Mouse (Mus musculus): ENCODE measurements at regions not wholly inside any gene's neighbourhood (a gene's known extent, or its start where the extent isn't known, plus 50 kb on each side); places are given as distances from the start of the nearest gene placed in this dataset.
"Not testable (repeated sequence)": the region's sequence is repeated elsewhere in the genome, so short reads cannot be mapped to it uniquely, and the experiment has no call there.

- H3K4me1 ChIP-seq (ENCODE audit: control insufficient read depth, insufficient read depth, low read length): no peaks in the 10 kb centered on the region
- no peaks in the 10 kb centered on the region for H3K9me3 ChIP-seq (ENCODE audit: control insufficient read depth, low read depth, low read length)
- no peak overlapping the region for H3K4me3 ChIP-seq (ENCODE audit: low read depth, low read length)
- no peak overlapping the region for H3K27ac ChIP-seq (ENCODE audit: low read length)
- no peaks in the 10 kb centered on the region for H3K36me3 ChIP-seq (ENCODE audit: control insufficient read depth, insufficient read depth, low read length)
- H3K27me3 ChIP-seq (ENCODE audit: control insufficient read depth, insufficient read depth, low read length): no peaks in the 10 kb centered on the region
- 66% methylated on average over 1 of the region's 1 CpGs for WGBS
- no peak for ATAC-seq (ENCODE audit: insufficient number of reproducible peaks, insufficient read depth, low FRiP score, low read depth)
- no peak overlapping the region for H3K4me2 ChIP-seq (replicated peaks; ENCODE audit: low read depth, low read length)
- no peak overlapping the region for H3K9ac ChIP-seq (replicated peaks; ENCODE audit: low read depth, low read length)
These were observed 178.8 kb upstream of the Mamld1 start for GRCm38 (mm10) chrX:70871209-70871608.

GRCm38 (mm10) chrX:70881326-70881725 is 168.7 kb upstream of the Mamld1 start:
- no peak overlapping the region for H3K27ac ChIP-seq (ENCODE audit: low read length)
- no peaks in the 10 kb centered on the region for H3K4me1 ChIP-seq (ENCODE audit: control insufficient read depth, insufficient read depth, low read length)
- no peak overlapping the region for H3K4me2 ChIP-seq (replicated peaks; ENCODE audit: low read depth, low read length)
- no peak for ATAC-seq (ENCODE audit: insufficient number of reproducible peaks, insufficient read depth, low FRiP score, low read depth)
- WGBS: 86% methylated on average over 2 of the region's 2 CpGs
- no peaks in the 10 kb centered on the region for H3K9me3 ChIP-seq (ENCODE audit: control insufficient read depth, low read depth, low read length)
- no peak overlapping the region for H3K9ac ChIP-seq (replicated peaks; ENCODE audit: low read depth, low read length)
- no peak overlapping the region for H3K4me3 ChIP-seq (ENCODE audit: low read depth, low read length)
- H3K36me3 ChIP-seq (ENCODE audit: control insufficient read depth, insufficient read depth, low read length): no peaks in the 10 kb centered on the region
- H3K27me3 ChIP-seq (ENCODE audit: control insufficient read depth, insufficient read depth, low read length): no peaks in the 10 kb centered on the region

GRCm38 (mm10) chrX:70883461-70883860 is 166.6 kb upstream of the Mamld1 start:
- 66% methylated on average over 2 of the region's 2 CpGs for WGBS
- H3K27ac ChIP-seq (ENCODE audit: low read length): no peak overlapping the region
- no peaks in the 10 kb centered on the region for H3K36me3 ChIP-seq (ENCODE audit: control insufficient read depth, insufficient read depth, low read length)
- no peak overlapping the region for H3K4me2 ChIP-seq (replicated peaks; ENCODE audit: low read depth, low read length)
- H3K4me1 ChIP-seq (ENCODE audit: control insufficient read depth, insufficient read depth, low read length): no peaks in the 10 kb centered on the region
- H3K9me3 ChIP-seq (ENCODE audit: control insufficient read depth, low read depth, low read length): no peaks in the 10 kb centered on the region
- no peak overlapping the region for H3K4me3 ChIP-seq (ENCODE audit: low read depth, low read length)
- H3K27me3 ChIP-seq (ENCODE audit: control insufficient read depth, insufficient read depth, low read length): no peaks in the 10 kb centered on the region
- H3K9ac ChIP-seq (replicated peaks; ENCODE audit: low read depth, low read length): no peak overlapping the region
- no peak for ATAC-seq (ENCODE audit: insufficient number of reproducible peaks, insufficient read depth, low FRiP score, low read depth)

GRCm38 (mm10) chrX:70894517-70894916 is 155.5 kb upstream of the Mamld1 start:
- ATAC-seq (ENCODE audit: insufficient number of reproducible peaks, insufficient read depth, low FRiP score, low read depth): no peak
- Histone ChIP-seq H3K4me1 (ENCODE audit: control insufficient read depth, insufficient read depth, low read length) (no peaks in the 10 kb centered on the region), H3K9me3 (ENCODE audit: control insufficient read depth, low read depth, low read length) (no peaks in the 10 kb centered on the region), H3K36me3 (ENCODE audit: control insufficient read depth, insufficient read depth, low read length) (no peaks in the 10 kb centered on the region), H3K27ac (ENCODE audit: low read length) (no peak overlapping the region), H3K4me2 (replicated peaks; ENCODE audit: low read depth, low read length) (no peak overlapping the region), H3K27me3 (ENCODE audit: control insufficient read depth, insufficient read depth, low read length) (no peaks in the 10 kb centered on the region), H3K4me3 (ENCODE audit: low read depth, low read length) (no peak overlapping the region), H3K9ac (replicated peaks; ENCODE audit: low read depth, low read length) (no peak overlapping the region)
- WGBS: 55% methylated on average over 2 of the region's 2 CpGs

- no peaks in the 10 kb centered on the region for H3K27me3 ChIP-seq (ENCODE audit: control insufficient read depth, insufficient read depth, low read length)
- WGBS: 73% methylated on average over 4 of the region's 4 CpGs
- no peaks in the 10 kb centered on the region for H3K9me3 ChIP-seq (ENCODE audit: control insufficient read depth, low read depth, low read length)
- H3K9ac ChIP-seq (replicated peaks; ENCODE audit: low read depth, low read length): no peak overlapping the region
- H3K36me3 ChIP-seq (ENCODE audit: control insufficient read depth, insufficient read depth, low read length): no peaks in the 10 kb centered on the region
- no peak overlapping the region for H3K27ac ChIP-seq (ENCODE audit: low read length)
- H3K4me3 ChIP-seq (ENCODE audit: low read depth, low read length): no peak overlapping the region
- no peak for ATAC-seq (ENCODE audit: insufficient number of reproducible peaks, insufficient read depth, low FRiP score, low read depth)
- no peak overlapping the region for H3K4me2 ChIP-seq (replicated peaks; ENCODE audit: low read depth, low read length)
- H3K4me1 ChIP-seq (ENCODE audit: control insufficient read depth, insufficient read depth, low read length): no peaks in the 10 kb centered on the region
These were observed 154.5 kb upstream of the Mamld1 start for GRCm38 (mm10) chrX:70895554-70895953.

- Histone ChIP-seq H3K9ac (replicated peaks; ENCODE audit: low read depth, low read length) (no peak overlapping the region), H3K36me3 (ENCODE audit: control insufficient read depth, insufficient read depth, low read length) (no peaks in the 10 kb centered on the region), H3K27me3 (ENCODE audit: control insufficient read depth, insufficient read depth, low read length) (no peaks in the 10 kb centered on the region), H3K4me1 (ENCODE audit: control insufficient read depth, insufficient read depth, low read length) (no peaks in the 10 kb centered on the region), H3K9me3 (ENCODE audit: control insufficient read depth, low read depth, low read length) (no peaks in the 10 kb centered on the region), H3K4me2 (replicated peaks; ENCODE audit: low read depth, low read length) (no peak overlapping the region), H3K4me3 (ENCODE audit: low read depth, low read length) (no peak overlapping the region), H3K27ac (ENCODE audit: low read length) (no peak overlapping the region)
- WGBS: 41% methylated on average over 2 of the region's 2 CpGs
- no peak; the same call in 1 of the 2 replicates for ATAC-seq (ENCODE audit: insufficient number of reproducible peaks, insufficient read depth, low FRiP score, low read depth)
These were observed 152.8 kb upstream of the Mamld1 start for GRCm38 (mm10) chrX:70897110-70897721.

- not testable (repeated sequence) for H3K4me1 ChIP-seq (ENCODE audit: control insufficient read depth, insufficient read depth, low read length); H3K9me3 ChIP-seq (ENCODE audit: control insufficient read depth, low read depth, low read length); H3K27ac ChIP-seq (ENCODE audit: low read length); H3K4me3 ChIP-seq (ENCODE audit: low read depth, low read length); ATAC-seq (ENCODE audit: insufficient number of reproducible peaks, insufficient read depth, low FRiP score, low read depth); H3K36me3 ChIP-seq (ENCODE audit: control insufficient read depth, insufficient read depth, low read length); H3K4me2 ChIP-seq (replicated peaks; ENCODE audit: low read depth, low read length); H3K27me3 ChIP-seq (ENCODE audit: control insufficient read depth, insufficient read depth, low read length); H3K9ac ChIP-seq (replicated peaks; ENCODE audit: low read depth, low read length)
- 96% methylated on average over 1 of the region's 1 CpGs for WGBS
These were observed 151.2 kb upstream of the Mamld1 start for GRCm38 (mm10) chrX:70898836-70899235.

- Histone ChIP-seq H3K4me2 (replicated peaks; ENCODE audit: low read depth, low read length) (no peak overlapping the region), H3K9ac (replicated peaks; ENCODE audit: low read depth, low read length) (no peak overlapping the region), H3K27ac (ENCODE audit: low read length) (no peak overlapping the region), H3K27me3 (ENCODE audit: control insufficient read depth, insufficient read depth, low read length) (no peaks in the 10 kb centered on the region), H3K36me3 (ENCODE audit: control insufficient read depth, insufficient read depth, low read length) (no peaks in the 10 kb centered on the region), H3K4me1 (ENCODE audit: control insufficient read depth, insufficient read depth, low read length) (no peaks in the 10 kb centered on the region), H3K4me3 (ENCODE audit: low read depth, low read length) (no peak overlapping the region), H3K9me3 (ENCODE audit: control insufficient read depth, low read depth, low read length) (no peaks in the 10 kb centered on the region)
- ATAC-seq (ENCODE audit: insufficient number of reproducible peaks, insufficient read depth, low FRiP score, low read depth): no peak
- WGBS: 75% methylated on average over 8 of the region's 8 CpGs
These were observed 150.2 kb upstream of the Mamld1 start for GRCm38 (mm10) chrX:70899720-70900479.
